9 mouse cellular contexts compared by ENCODE assay signal in the genomic region with DNA sequence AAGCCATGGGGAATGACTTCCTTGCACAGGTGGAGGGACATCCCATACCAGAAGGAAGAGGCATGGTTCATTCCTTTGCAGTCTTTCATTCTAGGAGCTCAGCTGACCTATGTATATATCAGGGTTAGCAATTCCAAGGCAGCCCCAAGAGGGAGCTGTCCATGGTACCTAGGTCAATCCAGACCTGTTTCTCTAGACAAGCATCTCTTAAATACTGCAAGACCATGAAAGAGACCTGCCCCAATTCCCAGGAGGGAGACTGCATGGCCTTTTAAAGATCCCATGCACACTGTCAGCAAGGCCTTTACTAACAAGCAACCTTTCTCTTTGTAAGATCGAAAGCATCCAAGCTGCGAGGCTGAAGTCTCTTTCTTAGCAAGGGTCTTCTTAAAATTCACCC.
A peak's percentile ranks its signal among the peaks of the same experiment; 100 is the strongest.
DNase-seq lines count a peak whose midpoint lies in the region; ATAC-seq lines count a peak whose summit lies in the region.
"Had no signal": no experiment of that assay in that cellular context is flagged by ENCODE, and none has a peak within 500 bp of the region (broad histone marks: within the 10 kb centered on the region; RNA-seq: fewer than 3 reads in every experiment).

No protein-coding gene starts in this region.

- 82% methylated on average over 2 of the region's 2 CpGs for WGBS in midbrain, embryonic 11.5 days
- WGBS in midbrain, embryonic 16.5 days, result 85% methylated on average over 2 of the region's 2 CpGs

- no peaks in the 10 kb centered on the region for H3K27me3 ChIP-seq in midbrain, embryonic 11.5 days (ENCODE audit: control insufficient read depth, insufficient read depth, low read length)
- H3K27me3 ChIP-seq in midbrain, embryonic 16.5 days (ENCODE audit: control insufficient read depth, insufficient read depth, low read depth, low read length), result no peaks in the 10 kb centered on the region

- peak; percentile 10 for DNase-seq in CD4-positive, CD25-positive, alpha-beta regulatory T cell, adult 2 months (ENCODE audit: low read depth, low spot score)
- DNase-seq in midbrain, embryonic 11.5 days (ENCODE audit: low spot score, missing footprints), result peak; percentile 87
- DNase-seq in induced T-regulatory cell, adult 2 months (ENCODE audit: low read depth), result peak; percentile 28
- DNase-seq in retina, postnatal 1 day, result peak; percentile 66
- no peak for DNase-seq in left cerebral cortex, postnatal 25 days (ENCODE audit: low spot score in 2 of 2)
- DNase-seq in spleen, postnatal 36 days (ENCODE audit: low spot score in 2 of 2), result no peak

- H3K4me2 ChIP-seq in midbrain, embryonic 11.5 days, result no peak overlapping the region
- H3K4me2 ChIP-seq in midbrain, embryonic 16.5 days (ENCODE audit: low read length), result no peak overlapping the region

- ATAC-seq in CD4-positive, CD25-positive, alpha-beta regulatory T cell, adult 4 months, result no peak
- no peak for ATAC-seq in midbrain, embryonic 11.5 days (ENCODE audit: low FRiP score)
- no peak for ATAC-seq in midbrain, embryonic 16.5 days

- no peaks in the 10 kb centered on the region for H3K9me3 ChIP-seq in midbrain, embryonic 11.5 days (ENCODE audit: control insufficient read depth, low read length)
- no peaks in the 10 kb centered on the region for H3K9me3 ChIP-seq in midbrain, embryonic 16.5 days (replicated peaks; ENCODE audit: control insufficient read depth, low read length, poor library complexity, severe bottlenecking)

- no peaks in the 10 kb centered on the region for H3K36me3 ChIP-seq in midbrain, embryonic 11.5 days (ENCODE audit: control insufficient read depth, insufficient read depth, low read length)
- H3K36me3 ChIP-seq in midbrain, embryonic 16.5 days (ENCODE audit: control insufficient read depth, insufficient read depth, low read length), result no peaks in the 10 kb centered on the region

- peaks cover 19% of the 10 kb centered on the region for H3K4me1 ChIP-seq in midbrain, embryonic 11.5 days (ENCODE audit: control insufficient read depth, insufficient read depth, low read length)
- peaks cover 17% of the 10 kb centered on the region for H3K4me1 ChIP-seq in midbrain, embryonic 16.5 days (ENCODE audit: control insufficient read depth, insufficient read depth, low read length)

- no peak overlapping the region for H3K4me3 ChIP-seq in midbrain, embryonic 11.5 days (ENCODE audit: low read depth, low read length)
- no peak overlapping the region for H3K4me3 ChIP-seq in midbrain, embryonic 16.5 days (ENCODE audit: low read depth, low read length)
- H3K4me3 ChIP-seq: erythroblast, embryonic 14.5 days had no signal

- H3K27ac ChIP-seq in midbrain, embryonic 11.5 days (ENCODE audit: low read depth, low read length), result no peak overlapping the region
- H3K27ac ChIP-seq in midbrain, embryonic 16.5 days (ENCODE audit: low read length), result no peak overlapping the region

- no peak overlapping the region for H3K9ac ChIP-seq in midbrain, embryonic 11.5 days (ENCODE audit: low read length)
- H3K9ac ChIP-seq in midbrain, embryonic 16.5 days (ENCODE audit: low read depth, low read length), result no peak overlapping the region

- intact Hi-C loops in left cerebral cortex, postnatal 25 days (cut with DNase I), result no loop called here

Comparison
In these comparisons a context has a peak if more than half of its experiments do, and no peak if none do; other contexts are left out.
1. DNase-seq: peak in CD4-positive, CD25-positive, alpha-beta regulatory T cell, adult 2 months (single experiment), midbrain, embryonic 11.5 days (single experiment), induced T-regulatory cell, adult 2 months (single experiment) and retina, postnatal 1 day (single experiment); none in left cerebral cortex, postnatal 25 days (0 of 2) and spleen, postnatal 36 days (0 of 2).